Mouse (Mus musculus): ENCODE measurements around the gene Insig1. TPM values are rescaled to one million over a fixed set of nuclear protein-coding genes. Genes with fewer than 3 reads are reported as not detected.
A peak's percentile ranks its signal among the peaks of the same experiment; 100 is the strongest.

Gene Insig1
- polyA plus RNA-seq, 1 experiment from 2014 or later: 137 TPM

DNA sequence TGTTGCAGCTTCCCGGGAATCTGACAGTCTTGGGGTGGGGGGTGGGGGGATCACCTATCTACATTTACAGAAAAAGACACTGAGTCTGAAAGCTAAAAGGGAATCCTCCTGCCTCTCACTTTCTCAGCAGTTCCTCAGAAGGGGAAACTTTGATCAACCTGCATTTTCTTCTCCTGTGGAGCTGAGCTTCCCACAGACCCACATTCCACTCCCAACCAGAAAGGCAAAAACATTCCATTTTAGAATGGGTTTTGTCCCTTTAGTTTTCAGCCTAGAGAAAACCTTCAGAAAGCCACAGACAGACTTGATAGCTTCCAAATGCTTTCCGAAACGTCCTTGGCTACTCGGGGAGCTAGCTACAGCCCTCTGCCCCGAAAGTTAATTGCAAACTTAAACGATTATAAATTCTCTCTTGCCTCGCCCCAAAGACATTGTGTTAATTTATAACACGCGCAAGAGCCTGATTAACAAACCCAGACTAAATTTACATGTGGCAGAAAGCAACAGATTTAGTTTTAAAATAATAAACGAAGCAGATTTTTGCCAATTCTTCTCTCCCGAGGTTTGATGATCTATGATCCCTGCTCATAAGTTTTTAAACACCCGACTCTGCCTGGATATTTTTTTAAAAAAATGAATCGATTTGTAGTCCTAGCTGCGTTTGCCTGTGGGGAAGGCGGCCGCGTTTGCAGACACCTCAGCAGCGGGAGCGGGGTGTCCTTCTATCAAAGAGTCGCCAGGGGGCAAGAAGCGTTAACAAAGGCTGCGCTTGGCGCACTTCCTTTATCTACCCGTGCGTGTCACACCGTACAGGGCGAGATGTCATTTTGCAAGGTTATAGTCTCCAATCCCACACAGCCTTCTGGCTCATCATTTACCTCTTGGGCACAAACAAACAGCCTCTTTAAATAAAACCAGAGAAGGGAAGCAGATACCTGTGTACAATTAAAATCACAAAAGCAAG, 51.6 kb downstream of the Insig1 start:
- peak; percentile 94 for DNase-seq (ENCODE audit: low spot score, missing footprints)
- H3K4me3 ChIP-seq (ENCODE audit: low read depth, low read length): peak overlapping the region; percentile 28
- H3K4me1 ChIP-seq (ENCODE audit: control insufficient read depth, insufficient read depth, low read length): peaks cover 20% of the 10 kb centered on the region
- 1% methylated on average over 27 of the region's 27 CpGs for WGBS
- H3K36me3 ChIP-seq (ENCODE audit: control insufficient read depth, insufficient read depth, low read length): no peaks in the 10 kb centered on the region
- ATAC-seq (ENCODE audit: low FRiP score): peak; percentile 86
- H3K9ac ChIP-seq (ENCODE audit: low read length): peak overlapping the region; percentile 69
- H3K27ac ChIP-seq (ENCODE audit: low read depth, low read length): peak overlapping the region; percentile 57
- peak overlapping the region; percentile 46 for H3K4me2 ChIP-seq
- H3K27me3 ChIP-seq (ENCODE audit: control insufficient read depth, insufficient read depth, low read length): peaks cover 71% of the 10 kb centered on the region
- no peaks in the 10 kb centered on the region for H3K9me3 ChIP-seq (ENCODE audit: control insufficient read depth, low read length)

- H3K4me3 ChIP-seq (ENCODE audit: low read depth, low read length): peak overlapping the region; percentile 28
- H3K27me3 ChIP-seq (ENCODE audit: control insufficient read depth, insufficient read depth, low read length): peaks cover 69% of the 10 kb centered on the region
- WGBS: under 1% methylated on average over 11 of the region's 11 CpGs
- H3K4me1 ChIP-seq (ENCODE audit: control insufficient read depth, insufficient read depth, low read length): peaks cover 18% of the 10 kb centered on the region
- peak; percentile 51; the same call in 1 of the 2 replicates for ATAC-seq (ENCODE audit: low FRiP score)
- peak overlapping the region; percentile 57 for H3K27ac ChIP-seq (ENCODE audit: low read depth, low read length)
- H3K9me3 ChIP-seq (ENCODE audit: control insufficient read depth, low read length): no peaks in the 10 kb centered on the region
- H3K9ac ChIP-seq (ENCODE audit: low read length): peak overlapping the region; percentile 69
- peak; percentile 96 for DNase-seq (ENCODE audit: low spot score, missing footprints)
- H3K4me2 ChIP-seq: peak overlapping the region; percentile 46
- no peaks in the 10 kb centered on the region for H3K36me3 ChIP-seq (ENCODE audit: control insufficient read depth, insufficient read depth, low read length)
These were observed 52.3 kb downstream of the Insig1 start for GRCm38 (mm10) chr5:28123455-28123825.

DNA sequence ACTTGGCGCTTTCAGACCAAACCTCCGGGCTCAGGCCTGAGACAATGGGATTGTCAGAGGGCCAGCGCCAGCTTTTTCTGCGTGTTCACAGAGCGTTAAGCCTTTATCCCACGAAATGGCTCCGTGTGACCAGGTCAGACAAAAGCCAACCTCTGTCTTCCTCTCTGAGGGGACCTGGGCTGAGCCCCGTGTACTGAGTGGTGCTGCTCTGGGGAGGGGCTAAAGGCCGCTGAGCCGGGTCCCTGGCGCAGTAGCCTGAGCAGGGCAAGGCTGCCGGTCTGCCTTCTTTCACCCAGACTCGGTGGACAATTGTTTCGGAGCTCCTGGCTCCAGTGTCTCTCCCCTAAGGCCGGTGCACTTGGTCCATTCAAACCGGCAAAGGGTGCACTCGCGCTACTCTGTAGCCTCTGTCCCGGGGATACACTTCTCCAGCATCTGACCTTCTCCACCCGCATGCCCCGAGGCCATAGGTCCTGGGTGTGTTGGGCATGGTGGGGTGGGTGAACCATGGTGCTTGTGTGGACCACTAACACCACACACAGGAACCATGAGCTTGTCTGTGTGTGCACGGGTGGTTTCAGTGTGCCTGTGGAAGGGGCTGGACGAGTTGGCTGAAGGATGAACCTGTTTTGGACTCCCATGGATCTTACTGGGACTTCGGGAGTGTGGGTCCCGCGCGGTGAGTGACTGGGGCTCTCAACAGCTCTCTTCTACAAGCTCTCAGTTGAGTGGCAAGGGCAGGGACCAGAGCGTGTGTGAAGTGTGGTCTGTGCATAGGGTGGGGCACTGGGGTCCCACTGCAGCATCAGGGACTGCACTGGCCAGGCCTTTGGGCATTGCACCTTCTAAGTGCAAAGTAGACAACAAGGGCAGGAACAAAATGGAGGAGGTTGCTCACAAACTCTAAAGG, 53.4 kb downstream of the Insig1 start:
- WGBS: 3% methylated on average over 28 of the region's 28 CpGs
- peaks cover 18% of the 10 kb centered on the region for H3K4me1 ChIP-seq (ENCODE audit: control insufficient read depth, insufficient read depth, low read length)
- H3K4me3 ChIP-seq (ENCODE audit: low read depth, low read length): peak overlapping the region; percentile 34
- ATAC-seq (ENCODE audit: low FRiP score) (peak; percentile 88), DNase-seq (ENCODE audit: low spot score, missing footprints) (peak; percentile 97)
- peak overlapping the region; percentile 69 for H3K9ac ChIP-seq (ENCODE audit: low read length)
- peaks cover 62% of the 10 kb centered on the region for H3K27me3 ChIP-seq (ENCODE audit: control insufficient read depth, insufficient read depth, low read length)
- H3K36me3 ChIP-seq (ENCODE audit: control insufficient read depth, insufficient read depth, low read length): no peaks in the 10 kb centered on the region
- H3K4me2 ChIP-seq: peak overlapping the region; percentile 46
- H3K27ac ChIP-seq (ENCODE audit: low read depth, low read length): peak overlapping the region; percentile 57
- H3K9me3 ChIP-seq (ENCODE audit: control insufficient read depth, low read length): no peaks in the 10 kb centered on the region

Other genes with a start within 250 kb of the Insig1 start
- gene Htr5a, start 229.2 kb upstream of the Insig1 start, polyA plus RNA-seq (2014; fragmentation: Nextera tagmentation; extraction: Ambion mirVana): 0.04 TPM in 1 of 2 replicates, not detected in the other
- gene En2, start 94.3 kb downstream of the Insig1 start, polyA plus RNA-seq (2014; fragmentation: Nextera tagmentation; extraction: Ambion mirVana): 2.4 and 2.9 TPM in 2 replicates
- gene Cnpy1, start 174.4 kb downstream of the Insig1 start, polyA plus RNA-seq (2014; fragmentation: Nextera tagmentation; extraction: Ambion mirVana): 130 and 131 TPM in 2 replicates
- gene Rbm33, start 245.8 kb downstream of the Insig1 start, polyA plus RNA-seq (2014; fragmentation: Nextera tagmentation; extraction: Ambion mirVana): 21.3 and 22.8 TPM in 2 replicates